Mouse (Mus musculus) ES-E14 (cell line): ENCODE data around the gene Epor. TPM values are rescaled to one million over a fixed set of nuclear protein-coding genes. Genes with fewer than 3 reads are reported as not detected.
A peak's percentile ranks its signal among the peaks of the same experiment; 100 is the strongest.

Experiments
- DNase-seq: peaks from one replicate; pipeline ENCODE4 v3.0.0-alpha.2; 2013; ENCODE audit warnings: low read depth, low spot score
- H3K27ac ChIP-seq: 2 replicates; pipeline ENCODE4 v1.5.1; 2012; ENCODE audit warnings: low read depth, mild to moderate bottlenecking, low read length, moderate library complexity, mixed read lengths; ENCODE audit not compliant: poor library complexity, insufficient read depth, severe bottlenecking
- H3K36me3 ChIP-seq: 2 replicates; pipeline ENCODE4 v1.6.1; 2012; ENCODE audit warnings: mild to moderate bottlenecking, low read length, moderate library complexity, mixed read lengths; ENCODE audit not compliant: control insufficient read depth, poor library complexity, insufficient read depth, severe bottlenecking
- H3K4me1 ChIP-seq, 2 experiments: fragments of 150-350 bp in 1 of 2; sonication (generic) in 1 of 2; 2 replicates each; pipeline ENCODE4 v1.6.1; 2012; ENCODE audit warnings: low read length in 2 of 2, mild to moderate bottlenecking in 1 of 2, mixed read lengths in 1 of 2; ENCODE audit not compliant: control insufficient read depth in 2 of 2, insufficient read depth in 2 of 2, poor library complexity in 1 of 2
- H3K4me3 ChIP-seq, 2 experiments: fragments of 150-350 bp in 1 of 2; sonication (generic) in 1 of 2; 2 replicates each; pipeline ENCODE4 v1.5.1; 2012; ENCODE audit warnings: low read length in 2 of 2, low read depth in 1 of 2, mild to moderate bottlenecking in 1 of 2, mixed read lengths in 1 of 2; ENCODE audit not compliant: insufficient read depth in 1 of 2, poor library complexity in 1 of 2, severe bottlenecking in 1 of 2
- H3K9ac ChIP-seq: 2 replicates; pipeline ENCODE4 v1.6.1; 2012; ENCODE audit warnings: low read depth, mild to moderate bottlenecking, low read length, mixed read lengths; ENCODE audit not compliant: poor library complexity, insufficient read depth, severe bottlenecking
- H3K9me3 ChIP-seq: fragments of 150-350 bp; sonication (generic); 2 replicates; pipeline ENCODE4 v1.6.1; 2012; ENCODE audit warnings: low read depth, mild to moderate bottlenecking, low read length; ENCODE audit not compliant: control insufficient read depth, insufficient read depth
- CHD2 ChIP-seq: IDR thresholded peaks from 2 replicates; pipeline ENCODE4 v1.6.1; 2014; ENCODE audit warnings: mild to moderate bottlenecking, low read depth, low read length, inconsistent platforms
- HCFC1 ChIP-seq: IDR thresholded peaks from 2 replicates; pipeline ENCODE4 v1.6.1; 2012; ENCODE audit warnings: low read length, inconsistent platforms, borderline replicate concordance; ENCODE audit not compliant: insufficient read depth
- MAFK ChIP-seq: IDR thresholded peaks from 2 replicates; pipeline ENCODE4 v1.6.1; 2014; ENCODE audit warnings: mild to moderate bottlenecking, low read depth, low read length, inconsistent platforms; ENCODE audit not compliant: insufficient read depth
- ZC3H11A ChIP-seq: IDR thresholded peaks from 2 replicates; pipeline ENCODE4 v1.6.1; 2012; ENCODE audit warnings: low read depth, mild to moderate bottlenecking, inconsistent platforms, low read length, borderline replicate concordance
- ZNF384 ChIP-seq: IDR thresholded peaks from 2 replicates; pipeline ENCODE4 v1.6.1; 2012; ENCODE audit warnings: low read depth, low read length, inconsistent platforms
- in situ Hi-C, 2 experiments: fragments of 600-800 bp; cut with MboI; formaldehyde crosslinking; loops; one replicate each; pipeline ENCODE4 v1.15.1; 2025; ENCODE audit warnings: low sequenced_read_pairs in 2 of 2, inconsistent platforms in 1 of 2; ENCODE audit not compliant: unreplicated experiment in 2 of 2
- total RNA-seq: library from RNA; depleted of rRNA; stranded (reverse); fragments of 300-350 nt; gene quantifications from 2 replicates; pipeline ENCODE4 v1.2.3, GENCODE M21; 2012

The Epor gene
- total RNA-seq, 1 experiment, result 1.7 TPM

- H3K4me3 ChIP-seq, result peak overlapping the region in 1 of 2 experiments; percentile 33; a peak in 1 of 4 replicates
- H3K36me3 ChIP-seq, result no peaks in the 10 kb centered on the region
- in situ Hi-C loops, result no loop called here
- H3K9ac ChIP-seq, result no peak overlapping the region
- no peak for TF ChIP-seq ZC3H11A
- TF ChIP-seq CHD2, result no peak
- no peak for TF ChIP-seq HCFC1
- TF ChIP-seq ZNF384, result no peak
- TF ChIP-seq MAFK, result no peak
- H3K9me3 ChIP-seq, result no peaks in the 10 kb centered on the region
- no peak for DNase-seq
- peaks cover 0 to 21% of the 10 kb centered on the region in 2 experiments; a peak in 2 of 4 replicates for H3K4me1 ChIP-seq
- H3K27ac ChIP-seq, result no peak overlapping the region
These were observed 19.0 kb downstream of the Epor start for GRCm38 (mm10) chr9:21944267-21944666.

- Histone ChIP-seq H3K4me1 (peaks cover 0 to 21% of the 10 kb centered on the region in 2 experiments; a peak in 2 of 4 replicates), H3K4me3 (peak overlapping the region; percentile 1 to 3; a peak in 2 of 4 replicates), H3K9me3 (no peaks in the 10 kb centered on the region), H3K9ac (no peak overlapping the region), H3K27ac (no peak overlapping the region), H3K36me3 (no peaks in the 10 kb centered on the region)
- in situ Hi-C loops, result no loop called here
- no peak for DNase-seq
- TF ChIP-seq HCFC1 (no peak), MAFK (no peak), ZNF384 (no peak), ZC3H11A (no peak), CHD2 (no peak)
These were observed 19.7 kb downstream of the Epor start for GRCm38 (mm10) chr9:21943638-21944037.

- H3K27ac ChIP-seq, result no peak overlapping the region
- H3K9ac ChIP-seq, result no peak overlapping the region
- TF ChIP-seq ZC3H11A (no peak), CHD2 (no peak)
- no peaks in the 10 kb centered on the region for H3K36me3 ChIP-seq
- H3K4me3 ChIP-seq, result peak overlapping the region in 1 of 2 experiments; percentile 3; a peak in 1 of 4 replicates
- in situ Hi-C loops, result no loop called here
- H3K9me3 ChIP-seq, result no peaks in the 10 kb centered on the region
- no peak for DNase-seq
- H3K4me1 ChIP-seq, result peaks cover 0 to 20% of the 10 kb centered on the region in 2 experiments; a peak in 2 of 4 replicates
These were observed 20.3 kb downstream of the Epor start for GRCm38 (mm10) chr9:21943046-21943445.

GRCm38 (mm10) chr9:21938234-21938855 lies 25.0 kb downstream of the Epor start:
- H3K9me3 ChIP-seq, result no peaks in the 10 kb centered on the region
- in situ Hi-C loops, result no loop called here
- H3K4me1 ChIP-seq, result peaks cover 0 to 8% of the 10 kb centered on the region in 2 experiments; a peak in 2 of 4 replicates
- no peak overlapping the region for H3K27ac ChIP-seq
- TF ChIP-seq MAFK (no peak), ZC3H11A (no peak), HCFC1 (no peak), CHD2 (no peak), ZNF384 (no peak)
- H3K4me3 ChIP-seq, result no peak overlapping the region
- DNase-seq, result no peak
- no peaks in the 10 kb centered on the region; the same call in 1 of the 2 replicates for H3K36me3 ChIP-seq
- no peak overlapping the region for H3K9ac ChIP-seq

- no peak overlapping the region for H3K4me3 ChIP-seq
- H3K9ac ChIP-seq, result no peak overlapping the region
- no peak for DNase-seq
- no peaks in the 10 kb centered on the region; the same call in 1 of the 2 replicates for H3K36me3 ChIP-seq
- in situ Hi-C loops, result no loop called here
- no peak overlapping the region for H3K27ac ChIP-seq
- H3K9me3 ChIP-seq, result no peaks in the 10 kb centered on the region
- TF ChIP-seq HCFC1 (no peak), MAFK (no peak), CHD2 (no peak), ZC3H11A (no peak), ZNF384 (no peak)
- peaks cover 2 to 10% of the 10 kb centered on the region in 2 experiments; a peak in 2 of 4 replicates for H3K4me1 ChIP-seq
These were observed 25.6 kb downstream of the Epor start for GRCm38 (mm10) chr9:21937711-21938175.
